Mouse (Mus musculus): ENCODE data around the gene Hdac4. TPM values are rescaled to one million over a fixed set of nuclear protein-coding genes. Genes with fewer than 3 reads are reported as not detected.

The Hdac4 gene
- 21.2 TPM for polyA plus RNA-seq (2012; fragmentation: generic; extraction: Trizol)

DNA sequence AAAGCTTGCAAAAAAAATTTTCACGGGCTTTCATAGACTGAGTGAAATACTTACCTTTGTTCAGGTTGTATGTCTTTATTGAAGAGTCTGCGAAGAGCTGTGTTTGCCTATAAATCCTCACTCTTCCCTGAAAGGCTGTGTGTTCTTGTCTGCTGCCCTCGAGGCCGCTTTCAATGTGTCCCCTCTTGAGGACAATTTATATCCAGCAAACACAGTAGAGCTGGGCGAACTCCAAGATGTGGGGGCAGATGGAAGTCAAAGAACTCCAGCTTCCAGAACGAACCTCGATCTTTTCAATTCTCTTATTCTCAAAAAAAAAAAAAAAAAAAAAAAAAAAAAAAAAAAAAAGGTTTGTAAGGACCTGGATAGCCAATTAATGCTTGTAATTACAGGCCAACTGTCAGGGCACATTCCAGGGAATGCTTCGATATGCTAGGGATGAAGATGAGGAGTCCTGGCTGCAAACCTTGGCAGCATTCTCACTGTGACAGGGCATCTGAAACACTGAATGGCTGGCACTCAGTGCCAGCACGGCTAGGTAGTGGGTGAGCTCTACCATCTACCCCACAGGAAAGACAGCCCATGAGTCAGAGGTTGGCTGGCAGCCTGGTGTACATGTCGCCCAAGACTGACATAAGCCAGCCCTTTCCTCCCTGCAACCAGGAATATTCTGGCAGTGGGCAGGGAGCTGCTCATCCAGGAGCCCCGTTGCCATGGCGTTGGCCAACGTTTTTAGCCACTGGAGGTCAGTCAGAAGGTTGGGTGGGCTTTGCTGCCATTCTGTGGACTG is at the start of gene Hdac4:
Gene Hdac4, minus strand, starts transcription at position 340 of the 790 bp plus-strand sequence.
- Histone ChIP-seq H3K79me2 (ENCODE audit: control insufficient read depth, insufficient read depth) (no peaks in the 10 kb centered on the region), H3ac (ENCODE audit: control insufficient read depth, insufficient read length) (no peak within 1 kb of the TSS), H3K27me3 (ENCODE audit: control insufficient read depth, insufficient read depth, insufficient read length) (no peaks in the 10 kb centered on the region), H3K36me3 (ENCODE audit: control insufficient read depth, insufficient read depth) (no peaks in the 10 kb centered on the region), H3K4me2 (ENCODE audit: low read depth) (peak within 1 kb of the TSS; percentile 68), H3K4me3 (peak within 1 kb of the TSS; percentile 3)
- peak; percentile 50 for TF ChIP-seq POLR2A (IDR thresholded peaks at IDR 0.05; ENCODE audit: insufficient read length, low read depth)
- TF ChIP-seq MYOD1 (IDR thresholded peaks at IDR 0.05; ENCODE audit: control insufficient read depth in 1 of 3, insufficient read length in 2 of 3, low read depth in 2 of 3) = peak in 1 of 3 experiments; percentile 31
- TF ChIP-seq POLR2AphosphoS2 (IDR thresholded peaks at IDR 0.05; ENCODE audit: insufficient read length, low read depth) = no peak

DNA sequence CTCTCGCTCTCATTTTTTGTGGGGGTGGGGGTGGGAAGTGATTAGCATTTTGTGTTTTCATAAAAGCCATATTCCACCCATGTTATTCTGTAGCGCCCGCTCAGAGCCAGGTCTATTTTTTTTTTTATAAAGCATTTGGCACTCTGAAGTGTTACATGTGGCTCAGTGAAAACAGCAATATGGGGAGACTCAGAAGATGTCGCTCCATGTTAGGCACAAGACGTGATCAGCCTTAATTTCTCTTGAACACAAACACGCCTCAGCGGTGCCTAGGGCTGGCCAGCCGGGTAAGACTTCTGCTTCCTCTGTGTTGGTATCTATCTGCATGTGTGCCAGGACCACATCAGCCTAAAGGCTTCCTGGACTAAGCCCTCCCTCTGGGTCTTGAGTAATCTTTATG is 48.0 kb upstream of the Hdac4 start:
- Histone ChIP-seq H3K27me3 (ENCODE audit: control insufficient read depth, insufficient read depth, insufficient read length) (no peaks in the 10 kb centered on the region), H3ac (ENCODE audit: control insufficient read depth, insufficient read length) (no peak overlapping the region), H3K4me3 (no peak overlapping the region), H3K79me2 (ENCODE audit: control insufficient read depth, insufficient read depth) (no peaks in the 10 kb centered on the region), H3K36me3 (ENCODE audit: control insufficient read depth, insufficient read depth) (no peaks in the 10 kb centered on the region), H3K4me2 (ENCODE audit: low read depth) (no peak overlapping the region)
- TF ChIP-seq USF1 (IDR thresholded peaks at IDR 0.05; ENCODE audit: low read depth) = no peak
- no peak for TF ChIP-seq SRF (IDR thresholded peaks at IDR 0.05; ENCODE audit: control insufficient read depth, insufficient read length, low read depth)
- no peak for TF ChIP-seq CEBPB (IDR thresholded peaks at IDR 0.05; ENCODE audit: insufficient read depth, poor library complexity, severe bottlenecking)
- no peak for TF ChIP-seq MYOD1 (IDR thresholded peaks at IDR 0.05; ENCODE audit: control insufficient read depth in 1 of 3, insufficient read length in 2 of 3, low read depth in 2 of 3)
- TF ChIP-seq POLR2AphosphoS2 (IDR thresholded peaks at IDR 0.05; ENCODE audit: insufficient read length, low read depth) = no peak
- TF ChIP-seq REST (IDR thresholded peaks at IDR 0.05; ENCODE audit: insufficient read depth, insufficient read length) = no peak
- no peak for TF ChIP-seq POLR2A (IDR thresholded peaks at IDR 0.05; ENCODE audit: insufficient read length, low read depth)
- TF ChIP-seq MAX (IDR thresholded peaks at IDR 0.05; ENCODE audit: low read depth) = no peak
- no peak for TF ChIP-seq E2F4 (IDR thresholded peaks at IDR 0.05; ENCODE audit: insufficient read depth)
- TF ChIP-seq MYOG (IDR thresholded peaks at IDR 0.05; ENCODE audit: control insufficient read depth in 1 of 3, insufficient read depth in 1 of 3, insufficient read length in 2 of 3, low read depth in 2 of 3) = no peak
- no peak for TF ChIP-seq TCF3 (IDR thresholded peaks at IDR 0.05; ENCODE audit: insufficient read length, low read depth)
- TF ChIP-seq TCF12 (IDR thresholded peaks at IDR 0.05; ENCODE audit: insufficient read depth, poor library complexity, severe bottlenecking) = no peak

- H3K36me3 ChIP-seq (ENCODE audit: control insufficient read depth, insufficient read depth) = no peaks in the 10 kb centered on the region
- H3K79me2 ChIP-seq (ENCODE audit: control insufficient read depth, insufficient read depth) = no peaks in the 10 kb centered on the region
- TF ChIP-seq TCF12 (IDR thresholded peaks at IDR 0.05; ENCODE audit: insufficient read depth, poor library complexity, severe bottlenecking) (no peak), MAX (IDR thresholded peaks at IDR 0.05; ENCODE audit: low read depth) (no peak), SRF (IDR thresholded peaks at IDR 0.05; ENCODE audit: control insufficient read depth, insufficient read length, low read depth) (no peak), MYOD1 (IDR thresholded peaks at IDR 0.05; ENCODE audit: control insufficient read depth in 1 of 3, insufficient read length in 2 of 3, low read depth in 2 of 3) (no peak), E2F4 (IDR thresholded peaks at IDR 0.05; ENCODE audit: insufficient read depth) (no peak), MYOG (IDR thresholded peaks at IDR 0.05; ENCODE audit: control insufficient read depth in 1 of 3, insufficient read depth in 1 of 3, insufficient read length in 2 of 3, low read depth in 2 of 3) (no peak), USF1 (IDR thresholded peaks at IDR 0.05; ENCODE audit: low read depth) (no peak), CEBPB (IDR thresholded peaks at IDR 0.05; ENCODE audit: insufficient read depth, poor library complexity, severe bottlenecking) (no peak), TCF3 (IDR thresholded peaks at IDR 0.05; ENCODE audit: insufficient read length, low read depth) (no peak), POLR2A (IDR thresholded peaks at IDR 0.05; ENCODE audit: insufficient read length, low read depth) (no peak), REST (IDR thresholded peaks at IDR 0.05; ENCODE audit: insufficient read depth, insufficient read length) (no peak), POLR2AphosphoS2 (IDR thresholded peaks at IDR 0.05; ENCODE audit: insufficient read length, low read depth) (no peak)
- no peak overlapping the region for H3K4me3 ChIP-seq
- H3K27me3 ChIP-seq (ENCODE audit: control insufficient read depth, insufficient read depth, insufficient read length) = no peaks in the 10 kb centered on the region
- no peak overlapping the region for H3K4me2 ChIP-seq (ENCODE audit: low read depth)
- H3ac ChIP-seq (ENCODE audit: control insufficient read depth, insufficient read length) = no peak overlapping the region
Observed at GRCm38 (mm10) chr1:92240072-92240471, 44.6 kb upstream of the Hdac4 start.

- Histone ChIP-seq H3K4me2 (ENCODE audit: low read depth) (no peak overlapping the region), H3ac (ENCODE audit: control insufficient read depth, insufficient read length) (no peak overlapping the region), H3K4me3 (no peak overlapping the region), H3K27me3 (ENCODE audit: control insufficient read depth, insufficient read depth, insufficient read length) (no peaks in the 10 kb centered on the region), H3K79me2 (ENCODE audit: control insufficient read depth, insufficient read depth) (no peaks in the 10 kb centered on the region), H3K36me3 (ENCODE audit: control insufficient read depth, insufficient read depth) (no peaks in the 10 kb centered on the region)
- no peak for TF ChIP-seq MAX (IDR thresholded peaks at IDR 0.05; ENCODE audit: low read depth)
- no peak for TF ChIP-seq MYOD1 (IDR thresholded peaks at IDR 0.05; ENCODE audit: control insufficient read depth in 1 of 3, insufficient read length in 2 of 3, low read depth in 2 of 3)
- no peak for TF ChIP-seq REST (IDR thresholded peaks at IDR 0.05; ENCODE audit: insufficient read depth, insufficient read length)
- TF ChIP-seq E2F4 (IDR thresholded peaks at IDR 0.05; ENCODE audit: insufficient read depth) = no peak
- TF ChIP-seq USF1 (IDR thresholded peaks at IDR 0.05; ENCODE audit: low read depth) = no peak
- no peak for TF ChIP-seq TCF12 (IDR thresholded peaks at IDR 0.05; ENCODE audit: insufficient read depth, poor library complexity, severe bottlenecking)
- TF ChIP-seq POLR2AphosphoS2 (IDR thresholded peaks at IDR 0.05; ENCODE audit: insufficient read length, low read depth) = no peak
- no peak for TF ChIP-seq MYOG (IDR thresholded peaks at IDR 0.05; ENCODE audit: control insufficient read depth in 1 of 3, insufficient read depth in 1 of 3, insufficient read length in 2 of 3, low read depth in 2 of 3)
- no peak for TF ChIP-seq POLR2A (IDR thresholded peaks at IDR 0.05; ENCODE audit: insufficient read length, low read depth)
- no peak for TF ChIP-seq CEBPB (IDR thresholded peaks at IDR 0.05; ENCODE audit: insufficient read depth, poor library complexity, severe bottlenecking)
Observed at GRCm38 (mm10) chr1:92235600-92235999, 40.1 kb upstream of the Hdac4 start.

Measured in myocyte (in vitro differentiated cells).